Mouse (Mus musculus) spleen, postnatal 10 days (tissue): Measurements from ENCODE around the gene Arnt2.

Source experiments
- DNase-seq, 2 experiments: peaks; one replicate each; pipeline ENCODE4 v3.0.0; 2021 to 2022; ENCODE audit warnings: low spot score in 2 of 2

The Arnt2 gene

GRCm38 (mm10) chr7:84343160-84343559 is 66.8 kb downstream of the Arnt2 start:
- DNase-seq: no peak

DNA sequence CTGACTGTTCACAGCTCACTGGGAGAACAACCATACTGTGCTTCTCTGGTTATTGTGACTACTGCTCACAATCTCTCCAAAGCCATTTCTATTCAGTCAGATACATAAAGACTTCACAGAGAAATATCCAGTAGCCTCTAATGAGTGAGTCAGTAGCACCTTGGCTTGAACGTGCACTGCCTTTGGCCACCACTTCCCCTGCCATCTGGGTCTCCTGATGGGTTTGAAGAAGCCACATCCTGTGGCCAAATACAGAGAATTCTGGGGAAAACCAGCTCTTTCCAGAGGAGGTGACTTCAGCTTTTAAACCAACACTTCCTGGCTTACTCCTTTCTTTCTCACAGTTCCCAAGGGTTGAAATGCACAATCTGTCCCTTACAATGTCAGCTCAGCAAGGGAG is 69.0 kb downstream of the Arnt2 start:
- no peak for DNase-seq

- DNase-seq: no peak
These were observed 70.8 kb downstream of the Arnt2 start for GRCm38 (mm10) chr7:84339186-84339585.

GRCm38 (mm10) chr7:84337768-84338167 is 72.2 kb downstream of the Arnt2 start:
- no peak for DNase-seq

GRCm38 (mm10) chr7:84336907-84337306 is 73.1 kb downstream of the Arnt2 start:
- no peak for DNase-seq

DNA sequence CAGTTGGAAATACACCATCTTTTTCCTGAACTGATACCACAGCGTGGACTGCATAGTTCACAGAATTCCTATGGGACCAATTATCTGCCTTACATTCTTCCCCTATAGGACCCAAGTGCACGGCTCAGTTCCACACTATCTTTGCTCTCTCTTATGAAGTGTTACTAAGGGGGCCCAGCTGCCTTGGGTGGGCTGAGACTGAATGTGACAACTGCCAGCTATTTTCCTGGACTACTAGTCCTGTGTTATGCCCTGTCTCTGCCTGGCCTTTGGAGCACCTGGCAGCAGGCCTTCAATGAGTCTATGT is 73.4 kb downstream of the Arnt2 start:
- no peak for DNase-seq

- no peak for DNase-seq
These were observed 74.0 kb downstream of the Arnt2 start for GRCm38 (mm10) chr7:84335766-84336579.

DNA sequence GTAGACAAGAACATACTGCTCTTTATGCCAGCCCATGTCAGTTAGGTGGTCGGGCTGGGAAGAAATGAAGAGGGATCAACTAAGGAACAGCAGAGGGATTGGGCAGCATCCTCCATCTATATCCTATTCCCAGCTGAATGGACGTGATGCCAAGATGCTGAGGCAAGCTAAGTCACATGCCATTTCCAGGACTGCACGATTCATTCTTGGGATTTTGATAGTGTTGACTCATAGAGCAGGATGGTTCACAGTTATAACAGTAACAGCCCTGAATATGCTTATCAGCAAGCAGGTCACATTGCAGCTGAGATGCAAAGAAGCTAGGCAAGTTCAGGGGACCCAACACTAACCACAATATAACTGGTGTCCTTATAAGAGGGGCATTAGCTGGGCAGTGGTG is 76.0 kb downstream of the Arnt2 start:
- DNase-seq: no peak

GRCm38 (mm10) chr7:84332295-84333168 is 77.4 kb downstream of the Arnt2 start:
- no peak for DNase-seq

- DNase-seq: no peak
These were observed 80.8 kb downstream of the Arnt2 start for GRCm38 (mm10) chr7:84329174-84329583.

GRCm38 (mm10) chr7:84328770-84329169 is 81.2 kb downstream of the Arnt2 start:
- DNase-seq: no peak

GRCm38 (mm10) chr7:84325570-84326328 is 84.2 kb downstream of the Arnt2 start:
- DNase-seq: no peak

DNA sequence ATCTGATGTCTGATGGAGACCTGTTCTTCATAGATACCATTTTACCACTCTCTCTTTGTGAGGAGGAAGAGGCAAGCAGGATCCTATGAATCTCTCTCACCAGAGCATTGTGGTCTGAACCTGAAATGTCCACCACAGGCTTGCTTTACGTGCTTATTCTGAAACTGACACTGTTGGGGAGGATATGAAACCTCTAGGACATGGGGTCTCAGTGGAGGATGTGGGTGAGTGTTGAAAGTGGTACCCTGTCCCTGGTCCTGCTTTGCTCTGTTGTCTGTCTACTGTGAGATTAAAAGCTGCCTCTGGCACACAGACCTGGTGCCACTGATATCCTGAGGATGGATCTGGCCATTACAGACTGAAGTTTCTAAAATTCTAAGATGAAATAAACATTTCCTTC is 88.4 kb downstream of the Arnt2 start:
- DNase-seq: no peak

DNA sequence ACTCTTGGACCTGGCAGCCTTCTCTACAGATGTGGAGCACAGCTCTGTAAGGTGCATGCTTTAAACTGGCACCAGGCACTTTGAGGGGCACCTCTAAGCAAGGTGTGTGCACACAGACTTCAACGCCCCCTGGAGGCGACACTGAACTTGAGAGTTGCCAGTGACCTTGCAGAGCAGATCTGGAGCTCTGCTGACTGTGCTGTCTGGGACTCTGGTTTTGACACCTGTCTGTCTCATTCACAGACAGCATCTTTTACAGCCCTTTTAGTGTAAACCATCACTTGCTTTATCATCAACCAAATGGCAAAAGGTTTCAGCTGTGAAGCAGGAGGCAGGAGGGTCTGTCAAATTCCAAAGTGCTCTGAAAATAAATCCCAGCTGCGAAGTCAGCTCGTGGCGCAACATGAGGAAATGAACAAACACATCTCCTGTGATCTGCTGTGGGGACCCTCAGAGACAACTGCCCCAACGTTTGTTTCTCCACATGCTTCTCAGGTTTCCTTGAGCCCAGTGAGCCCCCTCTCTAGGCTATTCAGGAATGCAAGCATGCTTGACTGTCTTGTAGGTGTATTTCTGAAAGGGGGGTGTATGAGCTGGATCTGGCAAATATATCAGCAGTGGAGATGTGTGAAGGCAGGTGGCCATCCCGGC is 94.5 kb downstream of the Arnt2 start:
- DNase-seq: peak in 1 of 2 experiments; percentile 39

DNA sequence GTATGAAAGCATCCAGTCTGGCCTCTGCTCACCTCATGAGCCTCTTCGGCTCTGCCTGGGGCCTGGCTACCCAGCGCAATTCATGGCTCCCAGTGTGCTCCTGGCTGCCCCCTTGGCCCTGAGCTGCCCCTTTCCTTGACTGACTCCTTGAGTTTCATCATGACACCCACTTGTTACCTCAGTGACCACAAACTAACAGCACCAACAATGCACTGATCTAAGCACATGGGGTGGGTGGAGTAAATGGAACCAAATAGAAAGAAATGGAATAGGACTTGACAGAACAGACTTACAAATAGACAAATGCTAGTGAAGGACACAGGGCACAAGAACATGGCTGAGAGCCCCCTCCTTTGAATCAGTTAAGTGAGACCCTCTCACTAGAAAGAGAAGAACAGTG is 95.2 kb downstream of the Arnt2 start:
- DNase-seq: no peak

- DNase-seq: no peak
These were observed 98.4 kb downstream of the Arnt2 start for GRCm38 (mm10) chr7:84311624-84312023.

DNA sequence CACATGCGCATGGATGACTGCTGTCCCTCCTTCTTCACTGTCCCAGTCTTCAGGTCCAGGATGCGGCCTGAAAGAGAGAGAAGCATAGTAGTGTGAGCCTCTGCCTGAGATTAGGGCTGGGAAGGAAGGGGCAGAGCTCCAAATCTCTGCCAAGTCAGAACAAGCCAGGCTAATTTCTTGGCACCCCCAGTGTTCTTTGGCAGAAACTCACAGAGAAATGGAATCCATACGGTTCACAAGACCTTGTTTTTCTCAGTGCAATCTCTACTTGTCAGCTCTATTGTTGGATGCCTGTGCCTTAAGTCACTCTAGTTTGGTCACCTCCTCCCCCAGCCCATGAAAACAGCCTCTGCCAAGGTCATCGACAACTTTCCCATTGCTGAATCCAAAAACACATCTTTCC is 99.1 kb downstream of the Arnt2 start:
- no peak for DNase-seq

DNA sequence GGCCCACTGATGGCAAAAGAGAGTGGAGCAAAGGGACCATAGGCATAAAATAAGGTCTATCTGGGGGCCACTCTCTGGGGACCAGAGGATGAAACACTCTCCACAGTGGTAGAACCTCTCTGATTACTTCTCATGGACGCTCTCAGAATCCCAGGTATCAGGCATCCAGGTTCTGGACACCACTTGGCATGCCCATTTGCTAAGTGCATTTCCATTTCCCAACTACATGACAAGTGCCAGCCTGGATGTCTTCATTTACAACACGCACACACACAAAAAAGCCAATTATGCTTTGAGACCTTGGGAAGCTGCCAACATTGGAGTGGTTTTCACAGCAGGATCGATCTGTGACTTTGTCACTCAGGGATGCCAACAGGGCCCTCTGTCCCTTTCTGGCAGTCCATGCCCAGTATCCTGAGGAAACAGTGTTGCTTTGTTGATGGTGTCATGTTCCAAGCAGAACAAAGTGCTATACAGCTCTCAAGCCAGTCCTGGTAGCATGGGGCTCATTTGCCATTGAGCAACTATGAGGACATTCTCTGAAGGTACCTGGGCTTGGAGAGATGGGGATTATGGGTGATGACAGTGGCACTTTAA is 102.5 kb downstream of the Arnt2 start:
- DNase-seq: no peak

DNA sequence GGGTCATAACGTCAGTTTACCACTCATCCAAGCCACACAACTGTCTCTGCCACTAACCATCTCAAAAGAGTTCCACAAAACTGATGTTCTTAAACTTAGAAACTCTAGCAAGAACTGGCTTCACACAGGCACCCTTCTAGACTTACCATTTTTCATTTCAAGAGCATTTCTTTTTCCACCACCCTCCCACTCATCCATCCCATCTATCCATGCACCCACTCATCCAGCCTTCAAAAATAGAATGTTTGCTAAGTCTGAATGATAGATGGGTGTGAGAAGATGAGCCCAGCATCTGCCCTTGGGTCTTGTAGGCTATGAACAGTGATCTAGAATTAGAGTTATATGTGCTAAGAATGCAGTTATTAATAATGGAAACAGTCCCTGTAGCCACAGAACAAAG is 109.7 kb downstream of the Arnt2 start:
- no peak for DNase-seq

DNA sequence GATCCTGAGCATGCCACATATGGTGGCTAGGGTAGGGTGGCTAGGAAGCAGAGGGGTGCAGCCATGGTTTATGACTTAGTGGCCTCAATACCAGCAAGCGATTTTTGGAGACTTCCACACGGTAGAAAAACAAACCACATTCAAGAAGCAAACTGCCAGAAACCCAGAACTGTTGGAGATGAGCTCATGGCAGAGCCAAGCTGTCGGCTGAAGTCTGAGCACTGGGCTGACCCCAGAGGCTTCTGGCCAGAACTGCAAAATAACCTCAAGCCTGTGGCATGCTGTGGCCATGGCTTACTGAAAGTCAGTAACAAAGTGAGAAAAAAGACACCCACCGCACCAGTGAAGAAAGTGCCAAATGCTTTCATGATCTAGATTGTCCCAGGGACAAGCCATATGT is 110.4 kb downstream of the Arnt2 start:
- DNase-seq: no peak

DNA sequence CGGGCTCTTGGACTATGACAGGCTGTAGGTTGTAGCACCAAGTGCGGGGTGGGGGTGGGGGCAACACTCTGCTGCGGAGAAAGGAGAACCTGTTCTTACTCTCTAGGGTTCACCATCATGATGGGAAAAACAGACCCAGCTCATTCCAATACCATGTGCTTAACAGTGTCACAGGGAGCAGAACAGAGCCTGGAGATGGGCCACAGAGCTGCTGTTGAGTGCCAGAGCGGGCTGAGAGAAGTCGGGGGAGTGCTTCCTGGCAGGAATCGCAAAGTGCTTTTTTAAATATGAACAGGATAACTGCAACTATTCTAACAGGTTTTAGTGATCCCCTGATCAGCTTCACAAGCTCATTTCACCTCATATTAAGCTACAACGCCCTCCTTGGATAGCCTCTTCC is 116.9 kb downstream of the Arnt2 start:
- DNase-seq: no peak

DNA sequence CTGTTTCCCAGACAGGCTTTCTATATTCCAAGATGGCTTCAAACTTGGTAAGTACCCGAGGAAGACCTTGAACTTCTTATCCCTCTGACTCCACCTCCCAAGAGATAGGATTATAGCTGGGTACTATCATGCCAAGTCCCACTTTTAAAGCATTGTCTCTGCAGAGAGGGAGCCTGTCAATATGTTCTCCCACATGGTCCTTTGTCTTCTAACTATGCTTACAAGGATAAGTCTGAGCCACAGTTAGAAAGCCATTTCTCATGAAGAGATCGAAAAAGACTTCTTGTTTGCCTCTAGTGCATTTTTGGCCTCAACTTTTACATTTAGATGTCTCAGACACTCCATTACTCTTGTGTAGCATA is 122.8 kb downstream of the Arnt2 start:
- DNase-seq: no peak
